Comparison of ENCODE assay signal across 11 mouse cellular contexts in the genomic region with DNA sequence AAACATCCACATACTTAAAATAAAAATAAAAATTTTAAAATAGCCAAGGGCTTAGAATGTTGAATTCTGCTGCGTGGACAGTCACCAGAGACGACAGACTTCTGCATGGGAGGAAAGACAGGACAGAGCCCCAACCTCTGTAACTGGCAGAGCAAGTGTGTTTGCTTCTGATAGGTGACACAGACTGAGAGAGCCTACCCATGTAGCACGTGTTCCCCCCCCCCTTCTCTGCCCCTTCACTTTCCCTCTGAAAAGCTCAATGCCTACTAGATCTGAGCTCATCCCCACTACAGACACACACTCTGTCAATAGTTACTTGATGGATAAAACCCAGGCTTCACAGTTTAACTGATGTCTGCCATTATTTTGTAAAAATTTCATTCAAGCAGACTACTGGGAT. TPM values are rescaled to one million over a fixed set of nuclear protein-coding genes. Genes with fewer than 3 reads are reported as not detected.
DNase-seq lines count a peak whose midpoint lies in the region; ATAC-seq and TF ChIP-seq lines count a peak whose summit lies in the region.
"Had no signal": no experiment of that assay in that cellular context is flagged by ENCODE, and none has a peak within 500 bp of the region (broad histone marks: within the 10 kb centered on the region; RNA-seq: fewer than 3 reads in every experiment).

No protein-coding gene starts in this region.

- in situ Hi-C loops in CH12.LX (cut with MboI; ENCODE audit: low pct_ligation_motif_present, low pct_unique_long_range_greater_than_20kb, low sequenced_read_pairs) = loop anchor here (25.0 kb wide), 1 partner anchor 340 kb away; no protein-coding TSS in a partner anchor

- H3K9me3 ChIP-seq in hindbrain, embryonic 15.5 days = no peaks in the 10 kb centered on the region
- H3K9me3 ChIP-seq in hindbrain, embryonic 14.5 days (ENCODE audit: control insufficient read depth, low read length) = no peaks in the 10 kb centered on the region
- no peaks in the 10 kb centered on the region for H3K9me3 ChIP-seq in CH12.LX (replicated peaks; ENCODE audit: low read length)
- H3K9me3 ChIP-seq in embryonic facial prominence, embryonic 10.5 days = no peaks in the 10 kb centered on the region
- no peaks in the 10 kb centered on the region for H3K9me3 ChIP-seq in liver, embryonic 15.5 days (replicated peaks)
- H3K9me3 ChIP-seq: forebrain, embryonic 12.5 days had no signal

- peaks cover 30% of the 10 kb centered on the region for H3K4me1 ChIP-seq in hindbrain, embryonic 15.5 days (replicated peaks)
- H3K4me1 ChIP-seq in hindbrain, embryonic 14.5 days (replicated peaks; ENCODE audit: control insufficient read depth, insufficient read depth, low read length) = peaks cover 23% of the 10 kb centered on the region
- H3K4me1 ChIP-seq in CH12.LX (ENCODE audit: control insufficient read depth in 1 of 2, insufficient read depth in 2 of 2) = peaks cover 9 to 28% of the 10 kb centered on the region in 2 experiments
- H3K4me1 ChIP-seq in embryonic facial prominence, embryonic 10.5 days = peaks cover 35% of the 10 kb centered on the region
- peaks cover 63% of the 10 kb centered on the region for H3K4me1 ChIP-seq in liver, embryonic 15.5 days (replicated peaks)
- H3K4me1 ChIP-seq in thymus, adult 2 months (replicated peaks; ENCODE audit: control insufficient read depth, insufficient read depth, low read length) = peaks cover 16% of the 10 kb centered on the region

- no peak for DNase-seq in hindbrain, embryonic 14.5 days (ENCODE audit: low spot score)
- DNase-seq in CH12.LX (ENCODE audit: extremely low read depth) = no peak
- no peak for DNase-seq in embryonic facial prominence, embryonic 10.5 days (ENCODE audit: low spot score)
- DNase-seq in thymus, postnatal 36 days = no peak
- DNase-seq in thymus, adult 2 months = no peak
- DNase-seq: gastrocnemius, postnatal 10 days; lung, adult 2 months had no signal

- H3K36me3 ChIP-seq in hindbrain, embryonic 15.5 days = no peaks in the 10 kb centered on the region
- H3K36me3 ChIP-seq in hindbrain, embryonic 14.5 days (replicated peaks; ENCODE audit: control insufficient read depth, insufficient read depth) = no peaks in the 10 kb centered on the region
- no peaks in the 10 kb centered on the region for H3K36me3 ChIP-seq in CH12.LX (replicated peaks in 1 of 2; ENCODE audit: control insufficient read depth in 1 of 2, insufficient read depth in 1 of 2, low read length in 1 of 2)
- H3K36me3 ChIP-seq in embryonic facial prominence, embryonic 10.5 days (replicated peaks) = no peaks in the 10 kb centered on the region
- H3K36me3 ChIP-seq in liver, embryonic 15.5 days (replicated peaks) = no peaks in the 10 kb centered on the region
- no peaks in the 10 kb centered on the region for H3K36me3 ChIP-seq in thymus, adult 2 months (ENCODE audit: control insufficient read depth, insufficient read depth, low read length)
- H3K36me3 ChIP-seq: forebrain, embryonic 12.5 days had no signal

- H3K27me3 ChIP-seq in hindbrain, embryonic 15.5 days = peaks cover 7% of the 10 kb centered on the region; the same call in 1 of the 2 replicates
- peaks cover 14% of the 10 kb centered on the region; the same call in 1 of the 2 replicates for H3K27me3 ChIP-seq in hindbrain, embryonic 14.5 days (ENCODE audit: control insufficient read depth, insufficient read depth, low read length)
- no peaks in the 10 kb centered on the region for H3K27me3 ChIP-seq in CH12.LX (replicated peaks)
- peaks cover 76% of the 10 kb centered on the region for H3K27me3 ChIP-seq in embryonic facial prominence, embryonic 10.5 days (replicated peaks; ENCODE audit: low read depth, poor library complexity, severe bottlenecking)
- no peaks in the 10 kb centered on the region for H3K27me3 ChIP-seq in liver, embryonic 15.5 days
- no peaks in the 10 kb centered on the region for H3K27me3 ChIP-seq in thymus, adult 2 months (ENCODE audit: control insufficient read depth, insufficient read depth, low read length)

- H3K4me3 ChIP-seq in hindbrain, embryonic 15.5 days = no peak overlapping the region
- no peak overlapping the region; the same call in 1 of the 2 replicates for H3K4me3 ChIP-seq in hindbrain, embryonic 14.5 days (replicated peaks; ENCODE audit: low read length)
- no peak overlapping the region for H3K4me3 ChIP-seq in CH12.LX (replicated peaks in 1 of 3; ENCODE audit: low read depth in 2 of 3, low read length in 2 of 3, poor library complexity in 1 of 3)
- H3K4me3 ChIP-seq in embryonic facial prominence, embryonic 10.5 days = 0 out of 2 replicates have a peak overlapping the region, but pooled peaks have one; percentile 89
- peak overlapping the region; percentile 83 for H3K4me3 ChIP-seq in liver, embryonic 15.5 days (replicated peaks)
- H3K4me3 ChIP-seq in thymus, adult 2 months (ENCODE audit: control insufficient read depth, insufficient read depth, low read length) = no peak overlapping the region

- no peak overlapping the region for H3K9ac ChIP-seq in hindbrain, embryonic 15.5 days
- H3K9ac ChIP-seq in hindbrain, embryonic 14.5 days = no peak overlapping the region
- no peak overlapping the region for H3K9ac ChIP-seq in CH12.LX (ENCODE audit: insufficient read depth, low read depth)
- peak overlapping the region; percentile 88; the same call in 1 of the 2 replicates for H3K9ac ChIP-seq in liver, embryonic 15.5 days

- no peak for ATAC-seq in hindbrain, embryonic 15.5 days (ENCODE audit: low FRiP score, low read depth)
- no peak for ATAC-seq in hindbrain, embryonic 14.5 days (ENCODE audit: low FRiP score)
- ATAC-seq in liver, embryonic 15.5 days (ENCODE audit: insufficient read depth) = peak; percentile 6; the same call in 1 of the 2 replicates

- no peak for TF ChIP-seq CTCF in CH12.LX (conservative IDR thresholded peaks at IDR 0.05 in 1 of 2, IDR thresholded peaks at IDR 0.05 in 1 of 2; ENCODE audit: low read depth in 2 of 2, low read length in 2 of 2)
- TF ChIP-seq CTCF in thymus, adult 2 months (IDR thresholded peaks at IDR 0.05; ENCODE audit: borderline replicate concordance, control insufficient read depth, extremely low read depth, insufficient read depth, low read length, poor library complexity) = no peak

- dilution Hi-C loops in CH12.LX (cut with MboI; ENCODE audit: extremely low pct_ligation_motif_present, extremely low pct_unique_long_range_greater_than_20kb, low sequenced_read_pairs) = no loop called here

- WGBS in hindbrain, embryonic 15.5 days = 62% methylated on average over 3 of the region's 3 CpGs
- WGBS in hindbrain, embryonic 14.5 days = 67% methylated on average over 3 of the region's 3 CpGs
- 51% methylated on average over 3 of the region's 3 CpGs for WGBS in embryonic facial prominence, embryonic 10.5 days
- WGBS in liver, embryonic 15.5 days (ENCODE audit: insufficient replicate concordance) = 11% methylated on average over 3 of the region's 3 CpGs
- WGBS in thymus, adult 2 months = 69% methylated on average over 3 of the region's 3 CpGs

- H3K4me2 ChIP-seq in hindbrain, embryonic 15.5 days = peak overlapping the region; percentile 73
- no peak overlapping the region for H3K4me2 ChIP-seq in hindbrain, embryonic 14.5 days (replicated peaks)
- H3K4me2 ChIP-seq in CH12.LX (ENCODE audit: insufficient read depth, low read depth, poor library complexity, severe bottlenecking) = no peak overlapping the region
- peak overlapping the region; percentile 90 for H3K4me2 ChIP-seq in liver, embryonic 15.5 days

- no peak for TF ChIP-seq POLR2A in CH12.LX (IDR thresholded peaks at IDR 0.05; ENCODE audit: low read depth, low read length)
- no peak for TF ChIP-seq POLR2A in thymus, adult 2 months (IDR thresholded peaks at IDR 0.05; ENCODE audit: control insufficient read depth, extremely low read depth, insufficient read depth, low read length, poor library complexity)

- H3K79me2 ChIP-seq in CH12.LX (replicated peaks; ENCODE audit: control insufficient read depth, extremely low read depth, insufficient read depth, poor library complexity, severe bottlenecking) = no peaks in the 10 kb centered on the region; the same call in 1 of the 2 replicates

- H3K27ac ChIP-seq in hindbrain, embryonic 15.5 days (replicated peaks) = no peak overlapping the region
- H3K27ac ChIP-seq in hindbrain, embryonic 14.5 days = no peak overlapping the region
- no peak overlapping the region for H3K27ac ChIP-seq in CH12.LX (ENCODE audit: insufficient read depth, low read depth)
- H3K27ac ChIP-seq in embryonic facial prominence, embryonic 10.5 days (replicated peaks) = no peak overlapping the region
- H3K27ac ChIP-seq in liver, embryonic 15.5 days (replicated peaks) = peak overlapping the region; percentile 82
- no peak overlapping the region for H3K27ac ChIP-seq in thymus, adult 2 months (ENCODE audit: control insufficient read depth, insufficient read depth, low read length)
- H3K27ac ChIP-seq: forebrain, embryonic 12.5 days had no signal

- TF ChIP-seq RAD21 in CH12.LX (IDR thresholded peaks at IDR 0.05; ENCODE audit: low read depth, low read length) = no peak

- no peak for TF ChIP-seq EP300 in CH12.LX (IDR thresholded peaks at IDR 0.05; ENCODE audit: low read length)

RNA-seq across cellular contexts. Expression of gene Marc2, which starts 0.7 kb away (rescaled TPM):
- polyA plus RNA-seq in hindbrain, embryonic 15.5 days (2015; fragmentation: Nextera tagmentation; extraction: Ambion mirVana) = 114 and 130 TPM in 2 replicates
- 141 and 144 TPM in 2 replicates for polyA plus RNA-seq in hindbrain, embryonic 14.5 days (2014; fragmentation: Nextera tagmentation; extraction: Ambion mirVana)
- total RNA-seq in CH12.LX (2012; rRNA removed) (49.7 and 55.0 TPM in 2 replicates), CH12.LX (2014; rRNA removed) (54.8 and 63.5 TPM in 2 replicates)
- 129 and 155 TPM in 2 replicates for polyA plus RNA-seq in CH12.LX (2012; ENCODE audit: insufficient read length, low read depth)
- polyA plus RNA-seq in embryonic facial prominence, embryonic 10.5 days (2016; fragmentation: Nextera tagmentation; extraction: Ambion mirVana) = 78.9 and 82.0 TPM in 2 replicates
- 210 and 216 TPM in 2 replicates for polyA plus RNA-seq in liver, embryonic 15.5 days (2015; fragmentation: Nextera tagmentation; extraction: Ambion mirVana)
- polyA plus RNA-seq in thymus, adult 2 months (2012; rRNA removed) = 76.3 and 87.6 TPM in 2 replicates

RNA-seq across cellular contexts. Expression of gene Marc1, which starts 35.9 kb away (rescaled TPM):
- 0.31 TPM in 1 of 2 replicates, not detected in the other for polyA plus RNA-seq in hindbrain, embryonic 15.5 days (2015; fragmentation: Nextera tagmentation; extraction: Ambion mirVana)
- 0.21 and 0.33 TPM in 2 replicates for polyA plus RNA-seq in hindbrain, embryonic 14.5 days (2014; fragmentation: Nextera tagmentation; extraction: Ambion mirVana)
- total RNA-seq in CH12.LX (2012; rRNA removed) = not detected in 2 replicates
- total RNA-seq in CH12.LX (2014; rRNA removed) = not detected in 2 replicates
- not detected in 2 replicates for polyA plus RNA-seq in CH12.LX (2012; ENCODE audit: insufficient read length, low read depth)
- 0.07 TPM in 1 of 2 replicates, not detected in the other for polyA plus RNA-seq in embryonic facial prominence, embryonic 10.5 days (2016; fragmentation: Nextera tagmentation; extraction: Ambion mirVana)
- 40.0 and 41.7 TPM in 2 replicates for polyA plus RNA-seq in liver, embryonic 15.5 days (2015; fragmentation: Nextera tagmentation; extraction: Ambion mirVana)
- polyA plus RNA-seq in thymus, adult 2 months (2012; rRNA removed) = 5.2 and 6.2 TPM in 2 replicates
- total RNA-seq: layer of hippocampus, postnatal 10 days had no signal

RNA-seq across cellular contexts. Expression of gene C130074G19Rik, which starts 36.0 kb away (rescaled TPM):
- polyA plus RNA-seq in hindbrain, embryonic 15.5 days (2015; fragmentation: Nextera tagmentation; extraction: Ambion mirVana) = 0.99 and 1.2 TPM in 2 replicates
- 1.1 and 1.5 TPM in 2 replicates for polyA plus RNA-seq in hindbrain, embryonic 14.5 days (2014; fragmentation: Nextera tagmentation; extraction: Ambion mirVana)
- total RNA-seq in CH12.LX (2012; rRNA removed) = not detected in 2 replicates
- total RNA-seq in CH12.LX (2014; rRNA removed) = not detected in 2 replicates
- polyA plus RNA-seq in CH12.LX (2012; ENCODE audit: insufficient read length, low read depth) = not detected in 2 replicates
- polyA plus RNA-seq in embryonic facial prominence, embryonic 10.5 days (2016; fragmentation: Nextera tagmentation; extraction: Ambion mirVana) = 0.49 and 0.64 TPM in 2 replicates
- 2.0 and 2.3 TPM in 2 replicates for polyA plus RNA-seq in liver, embryonic 15.5 days (2015; fragmentation: Nextera tagmentation; extraction: Ambion mirVana)
- polyA plus RNA-seq in thymus, adult 2 months (2012; rRNA removed) = 3.2 and 3.7 TPM in 2 replicates

Comparison
In these comparisons a context has a peak if more than half of its experiments do, and no peak if none do; other contexts are left out.
1. H3K4me2 ChIP-seq: peak in hindbrain, embryonic 15.5 days (single experiment) and liver, embryonic 15.5 days (single experiment); none in hindbrain, embryonic 14.5 days (single experiment) and CH12.LX (single experiment).
2. H3K4me3 ChIP-seq: peak in embryonic facial prominence, embryonic 10.5 days (single experiment) and liver, embryonic 15.5 days (single experiment); none in hindbrain, embryonic 15.5 days (single experiment), hindbrain, embryonic 14.5 days (single experiment), CH12.LX (0 of 3) and thymus, adult 2 months (single experiment).